Mouse (Mus musculus) lung, postnatal 25 days (tissue): ENCODE measurements around the gene Hist1h3g.

Source experiments
- DNase-seq: peaks from one replicate; pipeline ENCODE4 v3.0.0; 2022; ENCODE audit warnings: low spot score

Hist1h3g gene

DNA sequence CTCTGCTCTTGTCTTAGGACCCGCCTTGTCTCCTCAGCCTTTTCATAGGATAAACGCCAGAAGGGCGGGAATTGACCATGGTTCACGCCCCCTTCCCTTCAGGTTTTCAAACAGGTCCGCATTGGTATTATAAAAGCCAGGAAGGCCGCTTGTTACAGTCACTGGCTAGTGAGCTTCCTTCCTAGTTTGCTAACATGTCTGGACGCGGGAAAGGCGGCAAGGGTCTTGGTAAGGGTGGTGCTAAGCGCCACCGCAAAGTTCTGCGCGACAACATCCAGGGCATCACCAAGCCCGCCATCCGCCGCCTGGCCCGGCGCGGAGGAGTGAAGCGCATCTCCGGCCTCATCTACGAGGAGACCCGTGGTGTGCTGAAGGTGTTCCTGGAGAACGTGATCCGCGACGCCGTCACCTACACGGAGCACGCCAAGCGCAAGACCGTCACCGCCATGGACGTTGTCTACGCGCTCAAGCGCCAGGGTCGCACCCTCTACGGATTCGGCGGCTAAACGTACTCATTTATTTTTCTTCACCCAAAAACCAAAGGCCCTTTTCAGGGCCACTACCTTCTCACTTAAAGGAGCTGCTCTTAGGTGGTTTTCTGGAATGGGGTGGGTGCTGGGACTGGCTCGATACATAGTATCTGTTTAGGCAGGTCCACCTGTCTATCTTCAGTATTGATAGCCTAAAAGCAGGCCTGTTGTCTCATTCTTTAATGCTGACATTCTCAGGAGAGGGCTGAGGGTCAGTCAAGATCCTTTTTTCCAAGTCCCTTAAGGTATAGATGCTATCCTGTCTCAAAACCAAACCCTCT lies 46.4 kb downstream of the Hist1h3g start, which contains the start of gene Hist1h4d:
Gene Hist1h4d, plus strand, starts transcription at position 191 of the 811 bp plus-strand sequence.
- DNase-seq, result peak; percentile 99

DNA sequence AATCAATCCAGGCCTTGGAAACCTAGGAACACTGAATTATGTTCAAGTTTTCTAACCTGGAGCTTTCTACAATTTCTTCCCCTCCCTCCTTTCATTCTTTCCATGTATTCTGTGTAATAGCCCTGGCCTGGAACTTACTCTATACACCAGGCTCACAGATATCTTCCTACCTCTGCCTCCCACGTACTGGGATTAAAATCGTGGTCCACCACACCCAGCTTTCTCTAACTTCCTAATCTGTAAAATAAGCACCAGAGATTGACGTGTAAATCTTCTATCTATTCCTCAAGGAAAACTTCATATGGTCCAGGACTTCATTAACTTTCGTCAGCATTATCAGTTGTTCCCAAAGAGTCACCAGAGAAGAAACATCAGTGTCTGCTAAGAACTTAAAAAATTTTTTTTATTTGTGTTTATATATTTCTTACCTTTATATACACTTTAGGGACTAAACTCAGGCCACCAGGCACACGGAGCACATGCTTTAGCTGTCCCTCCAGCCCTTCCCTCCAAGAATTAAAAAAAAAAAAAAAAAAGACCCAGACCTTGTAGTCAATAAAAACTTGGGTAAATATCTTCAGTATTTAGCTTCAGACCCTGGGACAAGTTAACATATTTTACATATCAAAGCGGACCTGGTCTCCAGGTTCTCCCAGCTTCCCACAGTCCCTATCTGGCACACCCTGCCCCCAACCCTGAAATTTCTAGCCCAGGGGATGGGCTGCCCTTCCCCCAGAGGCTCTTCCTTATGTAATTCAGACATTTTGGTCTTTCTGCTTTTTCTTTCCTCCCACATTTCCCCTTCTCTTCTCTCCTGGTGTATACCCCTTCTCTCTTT lies 47.2 kb downstream of the Hist1h3g start:
- no peak for DNase-seq

DNA sequence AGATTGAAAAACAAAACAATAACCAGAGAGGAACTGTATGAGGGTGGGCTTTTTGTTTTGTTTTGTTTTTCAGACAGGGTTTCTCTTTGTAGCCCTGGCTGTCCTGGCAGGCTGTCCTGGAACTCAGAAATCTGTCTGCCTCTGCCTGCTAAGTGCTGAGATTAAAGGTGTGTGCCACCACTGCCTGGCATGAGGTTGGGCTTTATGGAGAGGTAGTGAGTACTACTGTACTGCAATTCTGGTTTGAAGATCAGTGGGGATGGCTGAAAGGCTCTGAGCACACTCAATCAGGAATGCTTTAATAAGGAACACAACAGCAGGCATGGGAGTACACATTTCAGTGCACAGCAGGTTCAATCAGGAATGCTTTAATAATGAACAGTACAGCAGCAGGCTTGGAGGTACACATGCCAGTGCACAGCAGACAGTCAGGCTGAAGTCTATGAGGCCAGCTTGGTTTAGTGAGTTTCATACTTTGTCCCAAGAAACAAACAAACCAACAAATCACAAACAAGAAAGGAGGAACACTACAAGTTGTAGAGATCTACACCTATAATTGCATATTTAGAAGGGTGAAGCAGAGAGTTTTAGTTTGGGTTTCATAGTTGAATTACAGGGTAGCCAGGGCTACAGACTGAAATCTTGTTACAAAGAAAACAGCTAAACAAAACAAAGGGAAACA lies 48.3 kb downstream of the Hist1h3g start:
- DNase-seq, result no peak

DNA sequence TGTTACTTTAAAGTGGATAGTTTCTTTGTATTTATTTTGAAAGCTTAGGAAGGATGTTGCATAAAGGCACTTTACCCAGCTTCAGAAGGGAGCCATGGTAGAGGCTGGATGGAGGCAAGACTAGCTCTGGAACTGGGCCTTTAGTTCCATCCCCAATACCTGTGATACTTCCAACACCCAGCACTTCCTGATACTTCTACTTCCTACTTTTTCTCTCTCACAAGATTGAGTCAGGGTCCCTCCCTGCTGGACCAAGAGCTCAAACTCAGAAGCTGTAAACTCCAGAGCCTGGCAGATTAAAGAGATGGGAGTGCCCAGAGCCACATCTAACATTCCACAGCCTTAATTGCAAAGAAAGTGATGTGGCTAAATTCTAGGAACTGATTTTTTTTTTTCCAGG lies 49.1 kb downstream of the Hist1h3g start:
- DNase-seq, result no peak

GRCm38 (mm10) chr13:23585029-23585441 lies 49.8 kb downstream of the Hist1h3g start:
- peak; percentile 84 for DNase-seq
